Mouse (Mus musculus): Measurements from ENCODE around the gene Mrpl14. TPM values are rescaled to one million over a fixed set of nuclear protein-coding genes. Genes with fewer than 3 reads are reported as not detected.

The Mrpl14 gene
- polyA plus RNA-seq, 1 experiment from 2014 or later, result 191 TPM

- no peak for ATAC-seq (ENCODE audit: low read depth)
- H3K4me3 ChIP-seq (ENCODE audit: low read length), result no peak overlapping the region
- H3K4me1 ChIP-seq (replicated peaks; ENCODE audit: control insufficient read depth, insufficient read depth, low read length), result no peaks in the 10 kb centered on the region
- peaks cover 20% of the 10 kb centered on the region for H3K36me3 ChIP-seq (ENCODE audit: control insufficient read depth, insufficient read depth, low read length)
- no peak overlapping the region for H3K27ac ChIP-seq (ENCODE audit: low read length)
- no peaks in the 10 kb centered on the region for H3K9me3 ChIP-seq (ENCODE audit: control insufficient read depth, low read length)
- 82% methylated on average over 13 of the region's 13 CpGs for WGBS
- H3K27me3 ChIP-seq (ENCODE audit: control insufficient read depth, insufficient read depth, low read depth, low read length), result no peaks in the 10 kb centered on the region
- no peak overlapping the region for H3K9ac ChIP-seq (ENCODE audit: low read length)
- H3K4me2 ChIP-seq (ENCODE audit: low read depth, low read length), result no peak overlapping the region
Measured at GRCm38 (mm10) chr17:45664608-45665007, 21.5 kb upstream of the Mrpl14 start.

- no peaks in the 10 kb centered on the region for H3K27me3 ChIP-seq (ENCODE audit: control insufficient read depth, insufficient read depth, low read depth, low read length)
- peaks cover 20% of the 10 kb centered on the region for H3K36me3 ChIP-seq (ENCODE audit: control insufficient read depth, insufficient read depth, low read length)
- H3K4me2 ChIP-seq (ENCODE audit: low read depth, low read length), result no peak overlapping the region
- ATAC-seq (ENCODE audit: low read depth), result no peak
- 73% methylated on average over 11 of the region's 11 CpGs for WGBS
- H3K4me3 ChIP-seq (ENCODE audit: low read length), result no peak overlapping the region
- no peaks in the 10 kb centered on the region for H3K9me3 ChIP-seq (ENCODE audit: control insufficient read depth, low read length)
- H3K27ac ChIP-seq (ENCODE audit: low read length), result no peak overlapping the region
- H3K4me1 ChIP-seq (replicated peaks; ENCODE audit: control insufficient read depth, insufficient read depth, low read length), result peaks cover 3% of the 10 kb centered on the region; the same call in 1 of the 2 replicates
- no peak overlapping the region for H3K9ac ChIP-seq (ENCODE audit: low read length)
Measured at GRCm38 (mm10) chr17:45666091-45666490, 20.0 kb upstream of the Mrpl14 start.

- H3K4me3 ChIP-seq (ENCODE audit: low read length), result no peak overlapping the region
- H3K4me1 ChIP-seq (replicated peaks; ENCODE audit: control insufficient read depth, insufficient read depth, low read length), result peaks cover 3% of the 10 kb centered on the region; the same call in 1 of the 2 replicates
- no peak for ATAC-seq (ENCODE audit: low read depth)
- H3K4me2 ChIP-seq (ENCODE audit: low read depth, low read length), result no peak overlapping the region
- peaks cover 17% of the 10 kb centered on the region for H3K36me3 ChIP-seq (ENCODE audit: control insufficient read depth, insufficient read depth, low read length)
- WGBS, result 82% methylated on average over 10 of the region's 10 CpGs
- no peak overlapping the region for H3K9ac ChIP-seq (ENCODE audit: low read length)
- no peaks in the 10 kb centered on the region for H3K9me3 ChIP-seq (ENCODE audit: control insufficient read depth, low read length)
- no peak overlapping the region for H3K27ac ChIP-seq (ENCODE audit: low read length)
- H3K27me3 ChIP-seq (ENCODE audit: control insufficient read depth, insufficient read depth, low read depth, low read length), result no peaks in the 10 kb centered on the region
Measured at GRCm38 (mm10) chr17:45667481-45667880, 18.6 kb upstream of the Mrpl14 start.

GRCm38 (mm10) chr17:45667986-45668385 is 18.1 kb upstream of the Mrpl14 start:
- peaks cover 14% of the 10 kb centered on the region; the same call in 1 of the 2 replicates for H3K36me3 ChIP-seq (ENCODE audit: control insufficient read depth, insufficient read depth, low read length)
- WGBS, result 87% methylated on average over 10 of the region's 10 CpGs

GRCm38 (mm10) chr17:45671821-45672220 is 14.3 kb upstream of the Mrpl14 start:
- Histone ChIP-seq H3K4me2 (ENCODE audit: low read depth, low read length) (no peak overlapping the region), H3K4me3 (ENCODE audit: low read length) (no peak overlapping the region), H3K27ac (ENCODE audit: low read length) (no peak overlapping the region), H3K4me1 (replicated peaks; ENCODE audit: control insufficient read depth, insufficient read depth, low read length) (peaks cover 3% of the 10 kb centered on the region; the same call in 1 of the 2 replicates), H3K36me3 (ENCODE audit: control insufficient read depth, insufficient read depth, low read length) (peaks cover 14% of the 10 kb centered on the region), H3K9me3 (ENCODE audit: control insufficient read depth, low read length) (no peaks in the 10 kb centered on the region), H3K9ac (ENCODE audit: low read length) (no peak overlapping the region), H3K27me3 (ENCODE audit: control insufficient read depth, insufficient read depth, low read depth, low read length) (no peaks in the 10 kb centered on the region)
- ATAC-seq (ENCODE audit: low read depth), result no peak
- 79% methylated on average over 1 of the region's 1 CpGs for WGBS

More at GRCm38 (mm10) chr17:45667986-45668385, 18.1 kb upstream of the Mrpl14 start:
- Histone ChIP-seq H3K27ac (ENCODE audit: low read length) (no peak overlapping the region), H3K4me2 (ENCODE audit: low read depth, low read length) (no peak overlapping the region), H3K27me3 (ENCODE audit: control insufficient read depth, insufficient read depth, low read depth, low read length) (no peaks in the 10 kb centered on the region), H3K9me3 (ENCODE audit: control insufficient read depth, low read length) (no peaks in the 10 kb centered on the region), H3K4me3 (ENCODE audit: low read length) (no peak overlapping the region), H3K4me1 (replicated peaks; ENCODE audit: control insufficient read depth, insufficient read depth, low read length) (peaks cover 3% of the 10 kb centered on the region; the same call in 1 of the 2 replicates), H3K9ac (ENCODE audit: low read length) (no peak overlapping the region)
- no peak for ATAC-seq (ENCODE audit: low read depth)

- no peak for ATAC-seq (ENCODE audit: low read depth)
- Histone ChIP-seq H3K4me1 (replicated peaks; ENCODE audit: control insufficient read depth, insufficient read depth, low read length) (peaks cover 3% of the 10 kb centered on the region; the same call in 1 of the 2 replicates), H3K9ac (ENCODE audit: low read length) (no peak overlapping the region), H3K4me2 (ENCODE audit: low read depth, low read length) (no peak overlapping the region), H3K9me3 (ENCODE audit: control insufficient read depth, low read length) (no peaks in the 10 kb centered on the region), H3K27ac (ENCODE audit: low read length) (no peak overlapping the region), H3K36me3 (ENCODE audit: control insufficient read depth, insufficient read depth, low read length) (peaks cover 15% of the 10 kb centered on the region), H3K27me3 (ENCODE audit: control insufficient read depth, insufficient read depth, low read depth, low read length) (no peaks in the 10 kb centered on the region), H3K4me3 (ENCODE audit: low read length) (no peak overlapping the region)
- WGBS, result 82% methylated on average over 2 of the region's 2 CpGs
Measured at GRCm38 (mm10) chr17:45672598-45672997, 13.5 kb upstream of the Mrpl14 start.

- H3K36me3 ChIP-seq (ENCODE audit: control insufficient read depth, insufficient read depth, low read length), result peaks cover 18% of the 10 kb centered on the region
- H3K9ac ChIP-seq (ENCODE audit: low read length), result no peak overlapping the region
- no peaks in the 10 kb centered on the region for H3K9me3 ChIP-seq (ENCODE audit: control insufficient read depth, low read length)
- H3K27me3 ChIP-seq (ENCODE audit: control insufficient read depth, insufficient read depth, low read depth, low read length), result no peaks in the 10 kb centered on the region
- no peak overlapping the region for H3K4me2 ChIP-seq (ENCODE audit: low read depth, low read length)
- peaks cover 8% of the 10 kb centered on the region for H3K4me1 ChIP-seq (replicated peaks; ENCODE audit: control insufficient read depth, insufficient read depth, low read length)
- no peak overlapping the region for H3K4me3 ChIP-seq (ENCODE audit: low read length)
- no peak overlapping the region for H3K27ac ChIP-seq (ENCODE audit: low read length)
- ATAC-seq (ENCODE audit: low read depth), result 0 out of 2 replicates have a peak, but pooled peaks have one; percentile 10
- 36% methylated on average over 7 of the region's 7 CpGs for WGBS
Measured at GRCm38 (mm10) chr17:45678106-45678505, 8.0 kb upstream of the Mrpl14 start.

GRCm38 (mm10) chr17:45680391-45680980 is 5.6 kb upstream of the Mrpl14 start:
- H3K4me2 ChIP-seq (ENCODE audit: low read depth, low read length), result peak overlapping the region; percentile 48
- no peaks in the 10 kb centered on the region for H3K9me3 ChIP-seq (ENCODE audit: control insufficient read depth, low read length)
- H3K4me3 ChIP-seq (ENCODE audit: low read length), result peak overlapping the region; percentile 15; the same call in 1 of the 2 replicates
- peaks cover 17% of the 10 kb centered on the region for H3K4me1 ChIP-seq (replicated peaks; ENCODE audit: control insufficient read depth, insufficient read depth, low read length)
- peak overlapping the region; percentile 46 for H3K27ac ChIP-seq (ENCODE audit: low read length)
- ATAC-seq (ENCODE audit: low read depth), result peak; percentile 70
- H3K9ac ChIP-seq (ENCODE audit: low read length), result peak overlapping the region; percentile 59
- 47% methylated on average over 8 of the region's 8 CpGs for WGBS
- peaks cover 9% of the 10 kb centered on the region for H3K36me3 ChIP-seq (ENCODE audit: control insufficient read depth, insufficient read depth, low read length)
- no peaks in the 10 kb centered on the region for H3K27me3 ChIP-seq (ENCODE audit: control insufficient read depth, insufficient read depth, low read depth, low read length)

- Histone ChIP-seq H3K4me2 (ENCODE audit: low read depth, low read length) (no peak overlapping the region), H3K27ac (ENCODE audit: low read length) (no peak overlapping the region), H3K9ac (ENCODE audit: low read length) (no peak overlapping the region), H3K27me3 (ENCODE audit: control insufficient read depth, insufficient read depth, low read depth, low read length) (no peaks in the 10 kb centered on the region), H3K9me3 (ENCODE audit: control insufficient read depth, low read length) (no peaks in the 10 kb centered on the region), H3K4me1 (replicated peaks; ENCODE audit: control insufficient read depth, insufficient read depth, low read length) (peaks cover 17% of the 10 kb centered on the region), H3K4me3 (ENCODE audit: low read length) (no peak overlapping the region), H3K36me3 (ENCODE audit: control insufficient read depth, insufficient read depth, low read length) (peaks cover 7% of the 10 kb centered on the region)
- WGBS, result 95% methylated on average over 1 of the region's 1 CpGs
- ATAC-seq (ENCODE audit: low read depth), result no peak
Measured at GRCm38 (mm10) chr17:45681588-45681987, 4.5 kb upstream of the Mrpl14 start.
